Mouse (Mus musculus) hindbrain, postnatal 0 days (tissue): ENCODE data around the gene P2rx3. TPM values are rescaled to one million over a fixed set of nuclear protein-coding genes. Genes with fewer than 3 reads are reported as not detected.

Source experiments
- ATAC-seq: fragments of 200-750 bp; cut with Nextera tagmentation; 2 replicates; pipeline ENCODE4 v1.8.0; 2017; ENCODE audit warnings: mild to moderate bottlenecking, moderate TSS enrichment, moderate library complexity
- DNase-seq: peaks from one replicate; pipeline ENCODE4 v3.0.0-alpha.2; 2015; ENCODE audit warnings: low spot score
- H3K27ac ChIP-seq: fragments of 300-500 bp; sonication (generic); 2 replicates; pipeline ENCODE4 v1.5.1; 2014; ENCODE audit warnings: mild to moderate bottlenecking
- H3K27me3 ChIP-seq: fragments of 300-500 bp; sonication (generic); 2 replicates; pipeline ENCODE4 v1.6.1; 2014; ENCODE audit warnings: low read length, mixed read lengths; ENCODE audit not compliant: insufficient read depth
- H3K36me3 ChIP-seq: fragments of 300-500 bp; sonication (generic); 2 replicates; pipeline ENCODE4 v1.6.1; 2014; ENCODE audit warnings: low read length, mixed read lengths; ENCODE audit not compliant: insufficient read depth
- H3K4me1 ChIP-seq: fragments of 300-500 bp; sonication (generic); 2 replicates; pipeline ENCODE4 v1.6.1; 2014; ENCODE audit warnings: antibody characterized with exemption, low read length, mixed read lengths; ENCODE audit not compliant: insufficient read depth
- H3K4me2 ChIP-seq: fragments of 300-500 bp; sonication (generic); 2 replicates; pipeline ENCODE4 v1.6.1; 2014; ENCODE audit warnings: low read depth, mild to moderate bottlenecking, low read length, moderate library complexity, mixed read lengths
- H3K4me3 ChIP-seq: fragments of 300-500 bp; sonication (generic); 2 replicates; pipeline ENCODE4 v1.5.1; 2014; ENCODE audit warnings: low read length
- H3K9ac ChIP-seq: fragments of 300-500 bp; sonication (generic); replicated peaks from 2 replicates; pipeline ENCODE4 v1.6.1; 2014; ENCODE audit warnings: mild to moderate bottlenecking, low read length, moderate library complexity, mixed read lengths
- H3K9me3 ChIP-seq: fragments of 300-500 bp; sonication (generic); 2 replicates; pipeline ENCODE4 v1.6.1; 2016; ENCODE audit warnings: low read length, mixed read lengths
- CTCF ChIP-seq: IDR thresholded peaks from 2 replicates; pipeline ENCODE4 v1.5.1; 2016; ENCODE audit warnings: antibody characterized with exemption, control low read depth, low read depth
- WGBS: fragments of 180-500 bp; shearing (Covaris S2); extraction: QIAGEN DNeasy Blood & Tissue Kit; methylation state at CpG from one replicate; pipeline ENCODE4 v1.1.7; 2014; 5-methylcytosine and 5-hydroxymethylcytosine counted together
- polyA plus RNA-seq: library from polyadenylated mRNA; unstranded; fragments of >200 nt; fragmentation: Nextera tagmentation; extraction: Ambion mirVana; gene quantifications from 2 replicates; pipeline ENCODE4 v1.2.1, GENCODE M21; 2015
- total RNA-seq: library from RNA; depleted of rRNA; stranded (reverse); fragments of >200 nt; gene quantifications from 2 replicates; pipeline ENCODE4 v1.2.3, GENCODE M21; 2014

Gene P2rx3
- total and polyA plus RNA-seq, 2 experiments from 2014 or later, result 1.7 to 2.6 TPM

GRCm38 (mm10) chr2:85066937-85067336 is 29.7 kb upstream of the P2rx3 start:
- H3K4me2 ChIP-seq, result no peak overlapping the region
- H3K27me3 ChIP-seq, result no peaks in the 10 kb centered on the region
- 96% methylated on average over 5 of the region's 5 CpGs for WGBS
- peaks cover 42% of the 10 kb centered on the region for H3K36me3 ChIP-seq
- H3K27ac ChIP-seq, result no peak overlapping the region
- ATAC-seq (no peak), DNase-seq (no peak)
- H3K9ac ChIP-seq, result no peak overlapping the region
- no peaks in the 10 kb centered on the region for H3K9me3 ChIP-seq
- H3K4me1 ChIP-seq, result no peaks in the 10 kb centered on the region
- TF ChIP-seq CTCF, result no peak
- no peak overlapping the region for H3K4me3 ChIP-seq

DNA sequence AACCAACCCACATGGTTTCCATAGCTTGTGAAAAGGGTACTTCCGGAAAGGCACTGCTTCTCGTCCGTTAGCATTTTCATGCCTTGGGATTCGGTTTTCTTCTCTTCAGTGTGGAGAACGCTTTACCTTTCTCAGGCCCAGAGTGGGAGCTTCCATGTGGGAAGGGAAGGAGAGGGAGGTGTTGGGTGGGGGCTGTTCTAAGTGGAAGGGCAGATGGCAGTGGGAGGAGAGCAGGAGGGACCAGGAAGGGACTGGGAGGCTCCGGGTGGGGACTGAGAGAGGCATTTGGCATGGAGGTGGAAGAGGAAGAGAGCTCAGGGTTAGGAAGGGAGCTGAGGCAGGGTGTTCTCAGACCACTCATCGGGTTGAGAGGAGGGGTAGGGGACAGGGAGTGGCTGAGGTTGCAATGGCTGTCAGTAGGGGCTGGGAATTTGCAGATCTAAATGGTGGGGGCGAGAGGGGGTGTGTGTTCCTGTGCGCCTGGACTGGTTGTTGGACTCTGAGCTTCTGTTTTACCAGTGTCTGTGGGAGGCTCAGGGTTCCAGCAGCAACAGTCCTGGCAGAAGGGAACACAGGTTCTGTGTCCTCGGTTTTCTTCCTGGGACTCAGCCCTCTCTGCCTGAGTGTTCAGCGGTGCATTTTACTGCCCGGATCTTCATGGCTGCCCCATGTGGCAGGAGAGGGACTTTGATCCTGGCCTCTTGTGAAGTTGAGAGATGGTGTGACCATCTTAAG is 28.0 kb upstream of the P2rx3 start:
- Histone ChIP-seq H3K36me3 (peaks cover 31% of the 10 kb centered on the region), H3K27ac (no peak overlapping the region), H3K9me3 (no peaks in the 10 kb centered on the region), H3K4me2 (no peak overlapping the region), H3K4me3 (no peak overlapping the region), H3K9ac (no peak overlapping the region), H3K4me1 (no peaks in the 10 kb centered on the region), H3K27me3 (no peaks in the 10 kb centered on the region)
- DNase-seq (no peak), ATAC-seq (no peak)
- TF ChIP-seq CTCF, result no peak
- 87% methylated on average over 12 of the region's 12 CpGs for WGBS

DNA sequence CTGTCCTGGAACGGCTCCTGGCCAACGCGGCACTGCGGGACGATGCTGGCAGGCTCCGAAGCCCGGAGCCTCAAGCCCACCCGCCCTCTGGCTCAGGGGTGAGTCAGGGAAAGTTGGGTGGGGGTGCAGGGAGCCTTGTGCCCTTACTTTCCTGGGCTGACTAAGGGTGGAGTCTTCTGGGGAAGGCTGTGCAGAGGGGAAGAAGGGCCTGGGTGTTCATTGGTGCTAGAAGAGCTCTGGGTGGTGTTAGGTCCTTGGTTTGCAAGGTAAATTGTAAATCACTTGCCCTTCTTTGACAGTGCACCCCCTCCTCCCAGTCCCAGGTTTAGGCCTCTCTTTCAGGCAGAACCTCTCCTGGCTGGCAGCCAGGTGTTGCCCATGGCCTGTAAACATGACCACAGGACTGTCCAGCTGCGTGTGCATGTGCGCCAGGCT is 23.9 kb upstream of the P2rx3 start:
- no peak for TF ChIP-seq CTCF
- Histone ChIP-seq H3K9ac (no peak overlapping the region), H3K36me3 (peaks cover 50% of the 10 kb centered on the region), H3K27me3 (no peaks in the 10 kb centered on the region), H3K4me3 (no peak overlapping the region), H3K4me2 (peak overlapping the region; percentile 36), H3K9me3 (no peaks in the 10 kb centered on the region), H3K27ac (no peak overlapping the region), H3K4me1 (no peaks in the 10 kb centered on the region)
- WGBS, result 54% methylated on average over 10 of the region's 10 CpGs
- ATAC-seq (peak; percentile 16; the same call in 1 of the 2 replicates), DNase-seq (no peak)

DNA sequence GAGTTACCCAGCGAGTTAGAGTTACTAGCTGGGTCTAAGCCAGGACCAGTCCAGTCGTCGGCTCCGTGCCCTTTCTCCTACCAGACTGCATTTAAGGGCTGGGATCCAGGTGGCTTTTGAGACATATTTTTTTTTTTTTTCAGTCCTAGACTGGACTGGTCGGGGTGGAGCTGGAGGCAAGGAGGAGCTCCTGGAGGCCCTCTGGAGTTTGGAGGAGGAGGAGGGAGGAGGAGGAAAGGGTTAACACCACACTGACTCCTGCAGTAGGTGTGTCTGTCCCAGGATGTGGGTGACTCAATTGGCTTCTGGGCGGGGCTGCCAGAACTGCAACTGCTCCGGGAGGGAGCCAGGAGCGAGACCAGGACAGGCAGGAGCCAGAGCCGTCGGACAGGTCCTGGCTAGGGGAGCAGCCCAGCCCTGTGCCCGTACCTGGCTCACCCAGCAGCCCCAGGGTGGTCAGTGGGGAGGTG is 23.4 kb upstream of the P2rx3 start:
- H3K4me1 ChIP-seq, result no peaks in the 10 kb centered on the region
- peak overlapping the region; percentile 36 for H3K4me2 ChIP-seq
- H3K27ac ChIP-seq, result no peak overlapping the region
- DNase-seq, result no peak
- no peaks in the 10 kb centered on the region for H3K27me3 ChIP-seq
- H3K4me3 ChIP-seq, result no peak overlapping the region
- H3K9me3 ChIP-seq, result no peaks in the 10 kb centered on the region
- H3K9ac ChIP-seq, result no peak overlapping the region
- peaks cover 55% of the 10 kb centered on the region for H3K36me3 ChIP-seq
- peak; percentile 31; the same call in 1 of the 2 replicates for ATAC-seq
- TF ChIP-seq CTCF, result no peak
- 20% methylated on average over 11 of the region's 11 CpGs for WGBS

- peaks cover 60% of the 10 kb centered on the region for H3K36me3 ChIP-seq
- H3K4me3 ChIP-seq, result no peak overlapping the region
- no peaks in the 10 kb centered on the region for H3K4me1 ChIP-seq
- DNase-seq, result no peak
- H3K9me3 ChIP-seq, result no peaks in the 10 kb centered on the region
- no peak for TF ChIP-seq CTCF
- ATAC-seq, result no peak
- no peak overlapping the region for H3K9ac ChIP-seq
- no peak overlapping the region for H3K4me2 ChIP-seq
- no peaks in the 10 kb centered on the region for H3K27me3 ChIP-seq
- H3K27ac ChIP-seq, result no peak overlapping the region
- WGBS, result 90% methylated on average over 6 of the region's 6 CpGs
Observed at GRCm38 (mm10) chr2:85059677-85060076, 22.4 kb upstream of the P2rx3 start.

- 79% methylated on average over 5 of the region's 5 CpGs for WGBS
Observed at GRCm38 (mm10) chr2:85056711-85057110, 19.4 kb upstream of the P2rx3 start.

GRCm38 (mm10) chr2:85053192-85053816 is 16.0 kb upstream of the P2rx3 start:
- Histone ChIP-seq H3K4me1 (peaks cover 26% of the 10 kb centered on the region), H3K36me3 (peaks cover 48% of the 10 kb centered on the region), H3K4me2 (0 out of 2 replicates have a peak overlapping the region, but pooled peaks have one; percentile 7), H3K9ac (no peak overlapping the region), H3K27me3 (no peaks in the 10 kb centered on the region), H3K27ac (no peak overlapping the region), H3K9me3 (no peaks in the 10 kb centered on the region), H3K4me3 (no peak overlapping the region)
- 89% methylated on average over 5 of the region's 5 CpGs for WGBS
- no peak for DNase-seq
- no peak for TF ChIP-seq CTCF
- ATAC-seq, result no peak

More at GRCm38 (mm10) chr2:85056711-85057110, 19.4 kb upstream of the P2rx3 start:
- Histone ChIP-seq H3K4me3 (no peak overlapping the region), H3K4me1 (no peaks in the 10 kb centered on the region), H3K27me3 (no peaks in the 10 kb centered on the region), H3K9me3 (no peaks in the 10 kb centered on the region), H3K4me2 (no peak overlapping the region), H3K9ac (no peak overlapping the region), H3K36me3 (peaks cover 60% of the 10 kb centered on the region), H3K27ac (no peak overlapping the region)
- ATAC-seq, result no peak
- no peak for DNase-seq
- no peak for TF ChIP-seq CTCF
